Mouse (Mus musculus): ENCODE results near the gene Tgif2. TPM values are rescaled to one million over a fixed set of nuclear protein-coding genes. Genes with fewer than 3 reads are reported as not detected.
"Not testable (repeated sequence)": the region's sequence is repeated elsewhere in the genome, so short reads cannot be mapped to it uniquely, and the experiment has no call there.

Tgif2 gene
- polyA plus RNA-seq, 1 experiment from 2014 or later: 78.1 TPM

DNA sequence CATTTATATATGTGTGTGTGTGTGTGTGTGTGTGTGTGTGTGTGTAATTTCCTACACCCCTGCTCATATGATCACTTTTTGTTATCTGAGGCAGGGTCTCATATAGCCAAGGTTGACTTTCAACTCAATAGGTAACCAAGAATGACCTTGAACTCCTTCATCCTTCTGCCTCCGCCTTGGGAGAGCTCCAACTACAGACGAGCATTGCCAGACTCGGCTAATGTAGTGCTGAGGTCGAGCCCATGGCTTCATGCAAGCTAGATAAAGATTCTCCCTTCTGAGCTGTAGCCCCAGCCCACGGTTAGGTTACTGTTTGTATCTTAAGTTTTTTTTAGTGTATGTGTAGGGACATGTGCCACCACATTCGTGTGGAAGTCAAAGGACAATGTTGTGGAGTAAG is 62.1 kb downstream of the Tgif2 start:
- no peak overlapping the region for H3K9ac ChIP-seq (ENCODE audit: low read depth, low read length)
- WGBS: 73% methylated on average over 6 of the region's 6 CpGs
- no peak overlapping the region for H3K27ac ChIP-seq (ENCODE audit: low read depth, low read length)
- no peaks in the 10 kb centered on the region for H3K4me1 ChIP-seq (ENCODE audit: control insufficient read depth, insufficient read depth, low read length)
- no peak for ATAC-seq (ENCODE audit: low FRiP score, low TSS enrichment)
- no peaks in the 10 kb centered on the region for H3K9me3 ChIP-seq (ENCODE audit: control insufficient read depth, low read length)
- no peak overlapping the region for H3K4me2 ChIP-seq (replicated peaks; ENCODE audit: low read depth, low read length)
- H3K4me3 ChIP-seq (ENCODE audit: low read length): no peak overlapping the region
- H3K27me3 ChIP-seq (ENCODE audit: control insufficient read depth, insufficient read depth, low read length): no peaks in the 10 kb centered on the region
- H3K36me3 ChIP-seq (ENCODE audit: control insufficient read depth, insufficient read depth, low read length): no peaks in the 10 kb centered on the region

DNA sequence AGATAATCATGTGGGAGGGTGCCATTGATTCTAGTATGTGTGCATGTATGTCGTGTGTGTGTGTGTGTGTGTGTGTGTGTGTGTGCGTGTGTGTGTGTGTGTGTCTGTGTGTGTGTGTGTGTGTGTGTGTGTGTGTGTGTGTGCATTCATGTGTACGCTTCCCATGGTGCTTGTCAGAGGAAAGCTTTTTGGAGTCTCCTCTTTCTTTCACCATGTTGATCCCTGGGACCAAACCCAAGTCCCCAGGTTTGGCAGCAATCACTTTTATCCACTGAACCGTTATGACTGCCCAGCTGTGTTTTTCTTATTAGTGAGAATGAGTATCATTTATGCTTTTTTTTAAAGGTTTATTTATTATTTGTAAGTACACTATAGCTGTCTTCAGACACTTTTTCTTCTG is 62.6 kb downstream of the Tgif2 start:
- not testable (repeated sequence) for H3K4me1 ChIP-seq (ENCODE audit: control insufficient read depth, insufficient read depth, low read length); H3K36me3 ChIP-seq (ENCODE audit: control insufficient read depth, insufficient read depth, low read length); H3K9ac ChIP-seq (ENCODE audit: low read depth, low read length); H3K9me3 ChIP-seq (ENCODE audit: control insufficient read depth, low read length); H3K27me3 ChIP-seq (ENCODE audit: control insufficient read depth, insufficient read depth, low read length); H3K4me2 ChIP-seq (replicated peaks; ENCODE audit: low read depth, low read length); H3K27ac ChIP-seq (ENCODE audit: low read depth, low read length); ATAC-seq (ENCODE audit: low FRiP score, low TSS enrichment); H3K4me3 ChIP-seq (ENCODE audit: low read length)
- 78% methylated on average over 4 of the region's 4 CpGs for WGBS

DNA sequence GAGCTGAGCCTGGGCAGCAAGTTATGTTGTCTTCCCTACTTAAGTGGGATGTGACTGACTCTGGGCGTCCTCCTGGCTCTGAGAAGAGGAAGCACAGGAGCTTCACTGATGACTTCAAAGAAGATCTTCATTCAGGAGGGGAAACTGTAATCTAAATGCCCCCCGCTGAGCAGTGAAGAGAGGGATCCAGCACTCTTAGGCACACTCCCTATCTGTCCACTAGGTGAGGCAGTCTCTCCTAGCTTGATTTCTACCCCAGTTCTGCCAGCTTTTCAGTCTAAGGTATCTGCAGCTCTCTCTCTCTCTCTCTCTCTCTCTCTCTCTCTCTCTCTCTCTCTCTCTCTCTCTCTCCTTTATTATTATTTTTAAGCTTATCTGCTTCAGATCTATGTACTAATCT is 63.6 kb downstream of the Tgif2 start:
- Histone ChIP-seq H3K4me2 (replicated peaks; ENCODE audit: low read depth, low read length) (no peak overlapping the region), H3K36me3 (ENCODE audit: control insufficient read depth, insufficient read depth, low read length) (no peaks in the 10 kb centered on the region), H3K9me3 (ENCODE audit: control insufficient read depth, low read length) (no peaks in the 10 kb centered on the region), H3K4me3 (ENCODE audit: low read length) (no peak overlapping the region), H3K9ac (ENCODE audit: low read depth, low read length) (no peak overlapping the region), H3K4me1 (ENCODE audit: control insufficient read depth, insufficient read depth, low read length) (no peaks in the 10 kb centered on the region), H3K27me3 (ENCODE audit: control insufficient read depth, insufficient read depth, low read length) (no peaks in the 10 kb centered on the region), H3K27ac (ENCODE audit: low read depth, low read length) (no peak overlapping the region)
- ATAC-seq (ENCODE audit: low FRiP score, low TSS enrichment): no peak
- WGBS: 26% methylated on average over 2 of the region's 2 CpGs

Other genes with a start within 250 kb of the Tgif2 start
- gene Dlgap4, start 226.3 kb upstream of the Tgif2 start, polyA plus RNA-seq (2014; fragmentation: Nextera tagmentation; extraction: Ambion mirVana): 77.7 and 78.6 TPM in 2 replicates
- 218 and 250 TPM in 2 replicates for gene Myl9, start 64.6 kb upstream of the Tgif2 start, polyA plus RNA-seq (2014; fragmentation: Nextera tagmentation; extraction: Ambion mirVana)
- gene 4930518I15Rik, start 17.9 kb downstream of the Tgif2 start, polyA plus RNA-seq (2014; fragmentation: Nextera tagmentation; extraction: Ambion mirVana): 6.4 and 7.4 TPM in 2 replicates
- 199 and 227 TPM in 2 replicates for gene Rab5if, start 23.1 kb downstream of the Tgif2 start, polyA plus RNA-seq (2014; fragmentation: Nextera tagmentation; extraction: Ambion mirVana)
- 0.23 and 0.24 TPM in 2 replicates for gene Sla2, start 47.2 kb downstream of the Tgif2 start, polyA plus RNA-seq (2014; fragmentation: Nextera tagmentation; extraction: Ambion mirVana)
- gene Ndrg3, start 152.0 kb downstream of the Tgif2 start, polyA plus RNA-seq (2014; fragmentation: Nextera tagmentation; extraction: Ambion mirVana): 31.9 and 44.1 TPM in 2 replicates
- gene Dsn1, start 167.1 kb downstream of the Tgif2 start, polyA plus RNA-seq (2014; fragmentation: Nextera tagmentation; extraction: Ambion mirVana): 30.8 and 43.8 TPM in 2 replicates
- 6.3 and 6.4 TPM in 2 replicates for gene Soga1, start 239.2 kb downstream of the Tgif2 start, polyA plus RNA-seq (2014; fragmentation: Nextera tagmentation; extraction: Ambion mirVana)
- gene Tldc2, start 247.0 kb downstream of the Tgif2 start, polyA plus RNA-seq (2014; fragmentation: Nextera tagmentation; extraction: Ambion mirVana): 0.38 TPM in 1 of 2 replicates, not detected in the other